Mouse (Mus musculus): ENCODE measurements around the gene Mansc4. TPM values are rescaled to one million over a fixed set of nuclear protein-coding genes. Genes with fewer than 3 reads are reported as not detected.

Mansc4 gene
- polyA plus RNA-seq, 1 experiment from 2014 or later, result 7.3 TPM

DNA sequence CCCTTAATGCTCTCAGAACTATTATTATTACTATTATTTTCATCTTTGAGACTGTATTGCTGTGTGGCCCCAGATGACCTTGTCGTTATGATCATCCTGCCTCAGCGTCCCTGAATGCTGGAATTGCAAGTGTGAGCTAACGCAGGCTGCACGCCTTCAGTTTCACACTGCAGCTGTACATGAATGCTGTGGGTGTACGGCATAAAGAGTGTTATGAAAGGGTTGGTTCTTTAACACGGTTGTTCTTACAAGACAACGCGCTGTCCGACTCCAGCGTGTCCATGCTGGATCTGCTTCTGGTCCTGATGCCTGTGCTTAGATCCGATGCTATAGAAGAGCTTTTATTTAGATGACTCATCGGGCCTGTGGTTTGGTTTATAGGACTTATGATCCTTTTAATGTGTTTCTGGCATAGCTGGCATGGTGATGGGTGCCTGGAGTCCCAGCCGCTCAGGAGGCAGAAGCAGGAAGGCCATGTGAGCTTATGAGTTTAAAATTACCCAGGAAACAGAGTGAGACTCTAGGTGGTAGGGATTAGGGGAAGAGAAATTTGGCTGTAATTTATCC, 37.5 kb downstream of the Mansc4 start:
- DNase-seq (no peak), ATAC-seq (ENCODE audit: insufficient read depth) (no peak)
- Histone ChIP-seq H3K4me2 (no peak overlapping the region), H3K4me3 (ENCODE audit: low read depth, low read length) (no peak overlapping the region), H3K9me3 (ENCODE audit: low read depth, low read length) (no peaks in the 10 kb centered on the region), H3K36me3 (ENCODE audit: insufficient read depth) (peaks cover 70% of the 10 kb centered on the region), H3K4me1 (ENCODE audit: insufficient read depth) (peaks cover under 1% of the 10 kb centered on the region; the same call in 1 of the 2 replicates), H3K9ac (no peak overlapping the region), H3K27ac (ENCODE audit: low read depth) (no peak overlapping the region), H3K27me3 (ENCODE audit: insufficient read depth, low read length) (no peaks in the 10 kb centered on the region)
- 92% methylated on average over 13 of the region's 13 CpGs for WGBS
- TF ChIP-seq CTCF (IDR thresholded peaks at IDR 0.05; ENCODE audit: low read depth), result no peak

DNA sequence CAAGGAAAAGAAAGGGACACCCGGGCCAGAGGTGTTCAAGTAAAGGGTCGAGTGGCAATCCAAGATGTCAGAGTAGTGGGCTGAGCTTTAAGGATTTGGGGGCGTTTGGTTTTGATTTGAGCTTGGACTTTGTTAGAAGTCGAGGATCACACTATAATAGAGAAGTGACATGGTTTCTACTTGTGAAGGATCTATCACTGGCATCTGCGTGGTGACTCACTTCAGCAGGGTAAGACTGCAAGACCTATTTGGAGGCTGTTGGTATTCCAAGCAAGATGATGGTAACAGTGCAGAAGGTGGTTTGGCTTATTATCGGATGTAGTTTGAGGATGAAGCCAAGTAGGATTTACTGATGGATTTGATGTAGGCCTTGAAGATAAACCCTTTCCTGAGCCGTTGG, 43.2 kb downstream of the Mansc4 start:
- no peak overlapping the region for H3K27ac ChIP-seq (ENCODE audit: low read depth)
- no peaks in the 10 kb centered on the region for H3K27me3 ChIP-seq (ENCODE audit: insufficient read depth, low read length)
- no peak for ATAC-seq (ENCODE audit: insufficient read depth)
- H3K4me3 ChIP-seq (ENCODE audit: low read depth, low read length), result peak overlapping the region; percentile 97
- H3K9ac ChIP-seq, result peak overlapping the region; percentile 93
- 37% methylated on average over 7 of the region's 7 CpGs for WGBS
- TF ChIP-seq CTCF (IDR thresholded peaks at IDR 0.05; ENCODE audit: low read depth), result no peak
- H3K36me3 ChIP-seq (ENCODE audit: insufficient read depth), result peaks cover 23% of the 10 kb centered on the region
- H3K4me1 ChIP-seq (ENCODE audit: insufficient read depth), result peaks cover 6% of the 10 kb centered on the region; the same call in 1 of the 2 replicates
- DNase-seq, result no peak
- H3K4me2 ChIP-seq, result peak overlapping the region; percentile 71
- no peaks in the 10 kb centered on the region for H3K9me3 ChIP-seq (ENCODE audit: low read depth, low read length)

GRCm38 (mm10) chr6:147042291-147043290, 44.2 kb downstream of the Mansc4 start, which contains the start of gene Mrps35:
Gene Mrps35 (plus strand): TSS chr6:147042764.
- H3K27me3 ChIP-seq (ENCODE audit: insufficient read depth, low read length), result no peaks in the 10 kb centered on the region
- WGBS, result 3% methylated on average over 66 of the region's 66 CpGs
- peak within 1 kb of the TSS; percentile 97 for H3K4me3 ChIP-seq (ENCODE audit: low read depth, low read length)
- no peaks in the 10 kb centered on the region for H3K9me3 ChIP-seq (ENCODE audit: low read depth, low read length)
- TF ChIP-seq CTCF (IDR thresholded peaks at IDR 0.05; ENCODE audit: low read depth), result peak; percentile 45
- ATAC-seq (ENCODE audit: insufficient read depth), result peak; percentile 99
- DNase-seq, result peak; percentile 95
- peak within 1 kb of the TSS; percentile 71 for H3K4me2 ChIP-seq
- H3K36me3 ChIP-seq (ENCODE audit: insufficient read depth), result peaks cover 12% of the 10 kb centered on the region; the same call in 1 of the 2 replicates
- H3K4me1 ChIP-seq (ENCODE audit: insufficient read depth), result peaks cover 6% of the 10 kb centered on the region; the same call in 1 of the 2 replicates
- H3K27ac ChIP-seq (ENCODE audit: low read depth), result peak within 1 kb of the TSS; percentile 83
- peak within 1 kb of the TSS; percentile 93 for H3K9ac ChIP-seq

DNA sequence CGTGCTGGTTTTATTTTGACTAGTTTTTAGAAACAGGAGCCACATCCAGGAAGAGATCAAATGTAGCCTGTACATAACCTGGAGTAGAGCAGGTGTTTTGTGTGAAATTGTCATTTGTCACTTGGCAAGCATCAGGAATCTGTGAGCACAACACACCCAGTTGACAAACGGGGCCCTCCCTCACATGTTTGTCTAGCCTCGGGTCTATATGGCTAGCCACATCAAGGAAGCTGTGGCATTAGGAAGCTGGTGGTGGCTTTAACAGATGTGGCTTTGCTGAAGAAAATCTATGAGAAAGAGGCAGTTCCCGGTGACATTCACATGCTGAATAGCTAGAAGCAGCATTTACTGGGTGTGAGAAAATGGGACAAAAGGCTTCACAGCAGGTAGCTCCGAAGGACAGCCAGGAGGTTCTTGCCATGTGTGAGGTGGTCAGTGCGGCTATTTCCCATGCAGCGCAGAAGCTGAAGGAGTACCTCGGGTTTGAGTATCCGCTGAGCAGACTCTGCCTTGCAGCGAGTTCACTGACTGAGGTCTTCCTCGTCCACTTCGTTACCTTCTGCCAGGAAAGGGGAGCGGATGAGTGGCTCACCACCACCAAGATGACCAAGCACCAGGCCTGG, 54.4 kb downstream of the Mansc4 start, which contains the start of gene Rep15:
Gene Rep15 (plus strand): TSS at position 282 of the 623 bp plus-strand sequence.
- WGBS, result 64% methylated on average over 13 of the region's 13 CpGs

DNA sequence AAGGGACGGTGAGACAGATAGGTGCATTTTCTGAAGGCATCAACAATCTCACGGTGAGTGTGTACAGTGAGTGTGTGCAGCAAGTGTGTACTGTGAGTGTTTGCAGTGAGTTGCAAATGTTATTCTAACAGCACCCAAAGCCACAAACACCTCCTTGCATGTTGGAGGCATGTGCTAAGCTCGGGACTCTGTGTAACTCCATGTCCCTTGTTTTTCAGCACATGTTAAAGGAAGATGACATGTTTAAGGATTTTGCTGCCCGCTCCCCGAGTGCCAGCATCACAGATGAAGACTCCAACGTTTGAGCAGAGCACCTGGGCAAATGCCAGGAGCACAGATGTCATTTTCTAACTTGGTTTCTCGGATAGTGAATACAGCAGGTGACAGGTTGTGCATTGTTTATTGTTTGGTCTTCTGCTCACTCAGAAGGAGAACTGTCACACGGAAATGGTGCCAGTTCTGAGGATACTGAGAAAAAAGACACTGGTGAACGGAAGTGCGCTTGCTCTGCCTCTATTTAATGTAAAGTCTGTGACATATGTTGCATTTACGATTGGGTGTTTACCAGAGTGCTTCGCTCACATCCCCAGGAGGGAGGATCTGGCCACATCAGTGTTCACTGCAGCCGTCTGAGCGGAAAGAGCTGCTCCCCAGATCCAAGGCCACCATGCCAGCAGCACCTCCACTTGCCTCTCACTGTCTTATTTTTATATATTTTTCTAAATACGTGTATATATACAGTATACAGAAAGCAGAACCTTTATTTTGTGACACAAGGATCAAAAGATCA, 56.5 kb downstream of the Mansc4 start:
- Histone ChIP-seq H3K4me1 (ENCODE audit: insufficient read depth) (no peaks in the 10 kb centered on the region), H3K4me3 (ENCODE audit: low read depth, low read length) (no peak overlapping the region), H3K4me2 (no peak overlapping the region), H3K9ac (no peak overlapping the region), H3K27ac (ENCODE audit: low read depth) (no peak overlapping the region), H3K9me3 (ENCODE audit: low read depth, low read length) (no peaks in the 10 kb centered on the region), H3K27me3 (ENCODE audit: insufficient read depth, low read length) (no peaks in the 10 kb centered on the region), H3K36me3 (ENCODE audit: insufficient read depth) (peaks cover 55% of the 10 kb centered on the region)
- 87% methylated on average over 15 of the region's 15 CpGs for WGBS
- ATAC-seq (ENCODE audit: insufficient read depth), result no peak
- no peak for TF ChIP-seq CTCF (IDR thresholded peaks at IDR 0.05; ENCODE audit: low read depth)
- DNase-seq, result no peak

More for the DNA sequence above, 54.4 kb downstream of the Mansc4 start, which contains the start of gene Rep15:
- no peak within 1 kb of the TSS for H3K4me3 ChIP-seq (ENCODE audit: low read depth, low read length)
- TF ChIP-seq CTCF (IDR thresholded peaks at IDR 0.05; ENCODE audit: low read depth), result no peak
- no peaks in the 10 kb centered on the region for H3K27me3 ChIP-seq (ENCODE audit: insufficient read depth, low read length)
- H3K9me3 ChIP-seq (ENCODE audit: low read depth, low read length), result no peaks in the 10 kb centered on the region
- ATAC-seq (ENCODE audit: insufficient read depth) (no peak), DNase-seq (no peak)
- H3K27ac ChIP-seq (ENCODE audit: low read depth), result no peak within 1 kb of the TSS
- H3K9ac ChIP-seq, result no peak within 1 kb of the TSS
- no peak within 1 kb of the TSS for H3K4me2 ChIP-seq
- H3K4me1 ChIP-seq (ENCODE audit: insufficient read depth), result no peaks in the 10 kb centered on the region
- peaks cover 37% of the 10 kb centered on the region for H3K36me3 ChIP-seq (ENCODE audit: insufficient read depth)

DNA sequence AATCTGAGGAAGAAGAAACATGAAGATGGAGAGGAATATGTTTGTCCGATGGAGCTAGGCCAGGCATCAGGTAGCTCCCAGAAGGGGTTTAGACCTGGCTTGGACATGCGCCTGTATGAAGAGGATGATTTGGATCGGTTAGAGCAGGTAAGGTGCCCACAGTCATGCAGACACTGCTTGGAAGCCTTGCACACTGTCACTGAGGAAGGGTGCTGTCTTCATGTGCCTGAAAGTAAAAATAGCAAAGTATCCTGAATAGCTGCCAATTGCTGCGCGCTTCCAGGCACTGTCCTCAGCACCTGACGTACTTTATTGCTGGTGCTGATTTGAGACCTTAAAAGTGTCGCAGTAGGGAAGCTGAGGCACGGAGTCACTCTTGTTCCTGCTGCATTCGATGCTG, 57.2 kb downstream of the Mansc4 start:
- Histone ChIP-seq H3K4me3 (ENCODE audit: low read depth, low read length) (no peak overlapping the region), H3K27ac (ENCODE audit: low read depth) (no peak overlapping the region), H3K4me2 (no peak overlapping the region), H3K36me3 (ENCODE audit: insufficient read depth) (peaks cover 61% of the 10 kb centered on the region), H3K9me3 (ENCODE audit: low read depth, low read length) (no peaks in the 10 kb centered on the region), H3K9ac (no peak overlapping the region), H3K27me3 (ENCODE audit: insufficient read depth, low read length) (no peaks in the 10 kb centered on the region), H3K4me1 (ENCODE audit: insufficient read depth) (no peaks in the 10 kb centered on the region)
- 93% methylated on average over 9 of the region's 9 CpGs for WGBS
- TF ChIP-seq CTCF (IDR thresholded peaks at IDR 0.05; ENCODE audit: low read depth), result no peak
- no peak for DNase-seq
- ATAC-seq (ENCODE audit: insufficient read depth), result no peak

Data from lung, embryonic 14.5 days (tissue).